Mouse (Mus musculus) retina, embryonic 14.5 days (tissue): ENCODE data around the gene Gpx6.
A peak's percentile ranks its signal among the peaks of the same experiment; 100 is the strongest.

Experiments
- DNase-seq: peaks from one replicate; pipeline ENCODE4 v3.0.0-alpha.2; 2015; ENCODE audit warnings: low spot score

Gene Gpx6

GRCm38 (mm10) chr13:21323405-21323804 lies 11.5 kb downstream of the Gpx6 start:
- no peak for DNase-seq

- peak; percentile 70 for DNase-seq
These were observed 14.3 kb downstream of the Gpx6 start for GRCm38 (mm10) chr13:21326191-21326590.

- peak; percentile 94 for DNase-seq
These were observed 14.8 kb downstream of the Gpx6 start for GRCm38 (mm10) chr13:21326657-21327211.

GRCm38 (mm10) chr13:21327424-21327823 lies 15.5 kb downstream of the Gpx6 start:
- peak; percentile 51 for DNase-seq

- DNase-seq = no peak
These were observed 34.7 kb downstream of the Gpx6 start, which contains the start of gene Olfr1367 for GRCm38 (mm10) chr13:21346610-21347009. TSS of gene Olfr1367 (plus strand) at chr13:21346910.

GRCm38 (mm10) chr13:21350593-21350992 lies 38.7 kb downstream of the Gpx6 start:
- DNase-seq = no peak

GRCm38 (mm10) chr13:21362621-21363248 lies 50.8 kb downstream of the Gpx6 start, which contains the start of gene Zscan12:
TSS of gene Zscan12 (plus strand) at chr13:21362820.
- peak; percentile 94 for DNase-seq

- DNase-seq = no peak
These were observed 51.8 kb downstream of the Gpx6 start for GRCm38 (mm10) chr13:21363719-21364118.

- DNase-seq = no peak
These were observed 54.7 kb downstream of the Gpx6 start for GRCm38 (mm10) chr13:21366635-21367034.
